Mouse (Mus musculus) myocyte (in vitro differentiated cells): ENCODE results near the gene Hrasls5.

Experiments used
- CEBPB ChIP-seq: IDR thresholded peaks from 2 replicates; pipeline ENCODE4 v1.6.1; 2011; ENCODE audit warnings: mild to moderate bottlenecking, moderate library complexity; ENCODE audit not compliant: poor library complexity, insufficient read depth, severe bottlenecking
- E2F4 ChIP-seq: IDR thresholded peaks from one replicate; pipeline ENCODE4 v1.6.1; 2011; ENCODE audit warnings: mild to moderate bottlenecking, control low read depth, moderate library complexity; ENCODE audit not compliant: insufficient read depth
- MAX ChIP-seq: IDR thresholded peaks from one replicate; pipeline ENCODE4 v1.6.1; 2011; ENCODE audit warnings: low read depth, mild to moderate bottlenecking, control low read depth
- MYOD1 ChIP-seq, 3 experiments: IDR thresholded peaks; one replicate each; pipeline ENCODE4 v1.6.1; 2011; ENCODE audit warnings: control low read depth in 2 of 3, low read depth in 2 of 3, mild to moderate bottlenecking in 2 of 3, moderate library complexity in 1 of 3; ENCODE audit not compliant: insufficient read length in 2 of 3, control insufficient read depth in 1 of 3
- MYOG ChIP-seq, 3 experiments: IDR thresholded peaks; one replicate each; pipeline ENCODE4 v1.6.1; 2011; ENCODE audit warnings: control low read depth in 2 of 3, low read depth in 2 of 3, mild to moderate bottlenecking in 2 of 3; ENCODE audit not compliant: insufficient read length in 2 of 3, control insufficient read depth in 1 of 3, insufficient read depth in 1 of 3
- POLR2A ChIP-seq: IDR thresholded peaks from one replicate; pipeline ENCODE4 v1.6.1; 2011; ENCODE audit warnings: low read depth, mild to moderate bottlenecking, control low read depth, moderate library complexity; ENCODE audit not compliant: insufficient read length
- POLR2AphosphoS2 ChIP-seq: IDR thresholded peaks from one replicate; pipeline ENCODE4 v1.6.1; 2011; ENCODE audit warnings: low read depth, control low read depth; ENCODE audit not compliant: insufficient read length
- REST ChIP-seq: IDR thresholded peaks from one replicate; pipeline ENCODE4 v1.6.1; 2011; ENCODE audit warnings: mild to moderate bottlenecking, control low read depth, moderate library complexity; ENCODE audit not compliant: insufficient read depth, insufficient read length
- SRF ChIP-seq: IDR thresholded peaks from one replicate; pipeline ENCODE4 v1.6.1; 2011; ENCODE audit warnings: low read depth; ENCODE audit not compliant: control insufficient read depth, insufficient read length
- TCF12 ChIP-seq: IDR thresholded peaks from one replicate; pipeline ENCODE4 v1.6.1; 2011; ENCODE audit warnings: mild to moderate bottlenecking, control low read depth; ENCODE audit not compliant: poor library complexity, insufficient read depth, severe bottlenecking
- TCF3 ChIP-seq: IDR thresholded peaks from one replicate; pipeline ENCODE4 v1.6.1; 2011; ENCODE audit warnings: low read depth, control low read depth; ENCODE audit not compliant: insufficient read length
- USF1 ChIP-seq: IDR thresholded peaks from one replicate; pipeline ENCODE4 v1.6.1; 2011; ENCODE audit warnings: low read depth, mild to moderate bottlenecking, control low read depth, moderate library complexity

- no peak for TF ChIP-seq POLR2A
- no peak for TF ChIP-seq MAX
- no peak for TF ChIP-seq MYOG (IDR thresholded peaks at IDR 0.05; ENCODE audit: control insufficient read depth in 1 of 3, insufficient read depth in 1 of 3, insufficient read length in 2 of 3, low read depth in 2 of 3)
- TF ChIP-seq USF1 = no peak
- no peak for TF ChIP-seq MYOD1 (IDR thresholded peaks at IDR 0.05; ENCODE audit: control insufficient read depth in 1 of 3, insufficient read length in 2 of 3, low read depth in 2 of 3)
- TF ChIP-seq POLR2AphosphoS2 = no peak
- TF ChIP-seq SRF = no peak
- TF ChIP-seq REST = no peak
- no peak for TF ChIP-seq E2F4
- no peak for TF ChIP-seq TCF12
- TF ChIP-seq CEBPB = no peak
- TF ChIP-seq TCF3 = no peak
Observed at GRCm38 (mm10) chr19:7595534-7595933, 16.8 kb upstream of the Hrasls5 start.
